In genomic region chr13:101760953-101761352, GRCm38 (mm10) we compare ENCODE assay signal across 11 mouse cellular contexts. TPM values are rescaled to one million over a fixed set of nuclear protein-coding genes. Genes with fewer than 3 reads are reported as not detected.
DNase-seq lines count a peak whose midpoint lies in the region; ATAC-seq and TF ChIP-seq lines count a peak whose summit lies in the region.
"Had no signal": no experiment of that assay in that cellular context is flagged by ENCODE, and none has a peak within 500 bp of the region (broad histone marks: within the 10 kb centered on the region; RNA-seq: fewer than 3 reads in every experiment).

No protein-coding gene starts in this region.

- intact Hi-C loops in heart, adult 2 months (cut with DNase I): no loop called here

- no peak for ATAC-seq in midbrain, postnatal 0 days (ENCODE audit: low FRiP score)
- no peak; the same call in 1 of the 2 replicates for ATAC-seq in midbrain, embryonic 15.5 days (replicated peaks)
- ATAC-seq in intestine, postnatal 0 days: peak; percentile 70

- H3K9me3 ChIP-seq in midbrain, postnatal 0 days (ENCODE audit: low read length): no peaks in the 10 kb centered on the region
- no peaks in the 10 kb centered on the region for H3K9me3 ChIP-seq in midbrain, embryonic 15.5 days
- no peaks in the 10 kb centered on the region for H3K9me3 ChIP-seq in intestine, postnatal 0 days (ENCODE audit: control insufficient read depth)
- H3K9me3 ChIP-seq: limb, embryonic 13.5 days; neural tube, embryonic 13.5 days had no signal

- peaks cover 63% of the 10 kb centered on the region for H3K36me3 ChIP-seq in heart, adult 2 months (ENCODE audit: control insufficient read depth, insufficient read depth, low read length)
- peaks cover 11% of the 10 kb centered on the region for H3K36me3 ChIP-seq in midbrain, postnatal 0 days (ENCODE audit: insufficient read depth, low read length)
- peaks cover 10% of the 10 kb centered on the region; the same call in 1 of the 2 replicates for H3K36me3 ChIP-seq in midbrain, embryonic 15.5 days (replicated peaks)
- peaks cover 27% of the 10 kb centered on the region for H3K36me3 ChIP-seq in intestine, postnatal 0 days (ENCODE audit: control insufficient read depth, insufficient read depth)

- TF ChIP-seq POLR2A in heart, adult 2 months (IDR thresholded peaks at IDR 0.05; ENCODE audit: insufficient read depth, low read depth, low read length): peak; percentile 24; the same call in 1 of the 2 replicates

- peak overlapping the region; percentile 63 for H3K27ac ChIP-seq in heart, adult 2 months
- no peak overlapping the region for H3K27ac ChIP-seq in midbrain, postnatal 0 days (ENCODE audit: low read depth, low read length)
- H3K27ac ChIP-seq in midbrain, embryonic 15.5 days: no peak overlapping the region
- no peak overlapping the region; the same call in 1 of the 2 replicates for H3K27ac ChIP-seq in intestine, postnatal 0 days (ENCODE audit: low read depth, low read length)
- H3K27ac ChIP-seq: limb, embryonic 13.5 days; neural tube, embryonic 13.5 days had no signal

- peak overlapping the region; percentile 4; the same call in 1 of the 2 replicates for H3K4me2 ChIP-seq in midbrain, postnatal 0 days (ENCODE audit: low read depth, low read length, poor library complexity, severe bottlenecking)
- no peak overlapping the region for H3K4me2 ChIP-seq in midbrain, embryonic 15.5 days
- H3K4me2 ChIP-seq in intestine, postnatal 0 days (replicated peaks; ENCODE audit: low read depth): peak overlapping the region; percentile 51
- H3K4me2 ChIP-seq: limb, embryonic 13.5 days; neural tube, embryonic 13.5 days had no signal

- H3K27me3 ChIP-seq in heart, adult 2 months (ENCODE audit: control insufficient read depth, insufficient read depth, low read length): no peaks in the 10 kb centered on the region
- no peaks in the 10 kb centered on the region for H3K27me3 ChIP-seq in midbrain, postnatal 0 days (ENCODE audit: insufficient read depth, low read length)
- H3K27me3 ChIP-seq in midbrain, embryonic 15.5 days (replicated peaks): no peaks in the 10 kb centered on the region
- H3K27me3 ChIP-seq in intestine, postnatal 0 days (replicated peaks; ENCODE audit: control insufficient read depth, insufficient read depth, low read length): 0 out of 2 replicates have a peak, but pooled peaks cover 2% of the 10 kb centered on the region
- H3K27me3 ChIP-seq: neural tube, embryonic 13.5 days had no signal

- peaks cover 19% of the 10 kb centered on the region for H3K79me2 ChIP-seq in heart, adult 2 months (replicated peaks; ENCODE audit: control insufficient read depth, insufficient read depth, low read length)

- WGBS in heart, adult 2 months: 55% methylated on average over 3 of the region's 3 CpGs
- 79% methylated on average over 3 of the region's 3 CpGs for WGBS in midbrain, postnatal 0 days
- 85% methylated on average over 3 of the region's 3 CpGs for WGBS in midbrain, embryonic 15.5 days
- WGBS in intestine, postnatal 0 days: 26% methylated on average over 3 of the region's 3 CpGs

- peak overlapping the region; percentile 0; the same call in 1 of the 2 replicates for H3K4me3 ChIP-seq in heart, adult 2 months
- no peak overlapping the region for H3K4me3 ChIP-seq in midbrain, postnatal 0 days (ENCODE audit: low read depth, low read length)
- H3K4me3 ChIP-seq in midbrain, embryonic 15.5 days: no peak overlapping the region
- H3K4me3 ChIP-seq in intestine, postnatal 0 days (ENCODE audit: low read depth, low read length): 0 out of 2 replicates have a peak overlapping the region, but pooled peaks have one; percentile 11
- H3K4me3 ChIP-seq: limb, embryonic 13.5 days; neural tube, embryonic 13.5 days had no signal

- DNase-seq in heart, adult 2 months: no peak
- DNase-seq in heart, adult 8-10 months (ENCODE audit: low spot score): no peak
- DNase-seq in midbrain, postnatal 0 days (ENCODE audit: low spot score): no peak
- no peak for DNase-seq in thymus, postnatal 0 days (ENCODE audit: low spot score)
- DNase-seq in gastrocnemius, postnatal 10 days: no peak
- no peak for DNase-seq in layer of hippocampus, postnatal 36 days
- DNase-seq: cerebellum, postnatal 14 days had no signal

- TF ChIP-seq CTCF in heart, adult 2 months (IDR thresholded peaks at IDR 0.05): no peak
- TF ChIP-seq CTCF in midbrain, postnatal 0 days (IDR thresholded peaks at IDR 0.05): no peak
- no peak for TF ChIP-seq CTCF in intestine, postnatal 0 days (IDR thresholded peaks at IDR 0.05; ENCODE audit: low read depth)

- peak overlapping the region; percentile 57 for H3K9ac ChIP-seq in heart, adult 2 months (ENCODE audit: low read depth, low read length)
- no peak overlapping the region for H3K9ac ChIP-seq in midbrain, postnatal 0 days (replicated peaks; ENCODE audit: low read length, poor library complexity, severe bottlenecking)
- no peak overlapping the region for H3K9ac ChIP-seq in midbrain, embryonic 15.5 days
- no peak overlapping the region for H3K9ac ChIP-seq in intestine, postnatal 0 days (ENCODE audit: low read depth, low read length)
- H3K9ac ChIP-seq: limb, embryonic 13.5 days had no signal

- TF ChIP-seq EP300 in heart, adult 2 months (IDR thresholded peaks at IDR 0.05; ENCODE audit: insufficient read depth, low read depth, low read length): no peak

- H3K4me1 ChIP-seq in heart, adult 2 months (ENCODE audit: control insufficient read depth, insufficient read depth, low read length): peaks cover 54% of the 10 kb centered on the region
- H3K4me1 ChIP-seq in midbrain, postnatal 0 days (ENCODE audit: insufficient read depth, low read length): peaks cover 25% of the 10 kb centered on the region; the same call in 1 of the 2 replicates
- H3K4me1 ChIP-seq in midbrain, embryonic 15.5 days: peaks cover 70% of the 10 kb centered on the region
- H3K4me1 ChIP-seq in intestine, postnatal 0 days (replicated peaks; ENCODE audit: control insufficient read depth, insufficient read depth, low read length): peaks cover 20% of the 10 kb centered on the region

RNA-seq across cellular contexts. Expression of gene Pik3r1, which starts 7.1 kb away (rescaled TPM):
- total RNA-seq in heart, adult 2 months (2021): 100 to 1,000 TPM; 111 to 132 TPM
- polyA plus RNA-seq in heart, adult 2 months (2012; rRNA removed): 23.7 and 41.4 TPM in 2 replicates
- total RNA-seq in heart, adult 8-10 months (2022): 100 to 1,000 TPM; 107 to 140 (median 112) TPM
- 99.2 and 116 TPM in 2 replicates for total RNA-seq in midbrain, postnatal 0 days (2014; rRNA removed)
- polyA plus RNA-seq in midbrain, postnatal 0 days (2015; fragmentation: Nextera tagmentation; extraction: Ambion mirVana): 43.0 and 54.4 TPM in 2 replicates
- polyA plus RNA-seq in midbrain, embryonic 15.5 days (2015; fragmentation: Nextera tagmentation; extraction: Ambion mirVana): 42.2 and 48.8 TPM in 2 replicates
- polyA plus RNA-seq in intestine, postnatal 0 days (2015; fragmentation: Nextera tagmentation; extraction: Ambion mirVana): 14.7 and 17.5 TPM in 2 replicates
- 62.9 and 79.3 TPM in 2 replicates for polyA plus RNA-seq in thymus, postnatal 0 days (2015; fragmentation: Nextera tagmentation; extraction: Ambion mirVana)
- 10 to 100 TPM; 37.5 to 41.3 TPM for total RNA-seq in gastrocnemius, postnatal 10 days (2021)
- total RNA-seq in layer of hippocampus, postnatal 36 days (2021): 10 to 100 TPM; 81.9 to 94.1 TPM

Comparison
In these comparisons a context has a peak if more than half of its experiments do, and no peak if none do; other contexts are left out.
1. H3K4me3 ChIP-seq: peak in heart, adult 2 months (single experiment) and intestine, postnatal 0 days (single experiment); none in midbrain, postnatal 0 days (single experiment) and midbrain, embryonic 15.5 days (single experiment).